Mouse (Mus musculus): ENCODE measurements around the gene Man2a1.

DNA sequence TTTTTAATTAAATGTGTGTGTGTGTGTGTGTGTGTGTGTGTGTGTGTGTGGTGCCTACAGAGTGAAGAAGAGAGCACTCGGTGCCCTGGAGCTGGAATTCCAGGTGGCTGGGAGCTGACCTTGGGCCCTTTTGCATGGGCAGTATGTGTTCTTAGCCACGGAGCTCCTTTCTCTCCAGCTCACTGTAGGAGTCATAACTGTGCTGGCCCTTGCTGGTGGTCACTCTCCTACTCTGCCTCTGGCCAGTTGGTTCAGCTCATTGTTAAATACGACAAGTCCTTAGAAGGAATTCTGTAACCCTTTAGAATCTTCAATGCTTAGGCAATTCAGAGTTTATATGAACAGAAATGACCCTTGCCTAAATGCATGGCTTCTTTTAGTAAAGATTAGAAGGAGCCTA, 12.8 kb downstream of the Man2a1 start:
- no peak for TF ChIP-seq CTCF (IDR thresholded peaks at IDR 0.05)
- TF ChIP-seq POLR2A (IDR thresholded peaks at IDR 0.05; ENCODE audit: insufficient read depth, low read depth, low read length), result no peak
- no peak for TF ChIP-seq EP300 (IDR thresholded peaks at IDR 0.05; ENCODE audit: insufficient read depth, low read depth, low read length)

Measured in heart, adult 2 months (tissue).